Mouse (Mus musculus) monocyte, adult 5-6 weeks (primary cell): Measurements from ENCODE around the gene Efs. TPM values are rescaled to one million over a fixed set of nuclear protein-coding genes. Genes with fewer than 3 reads are reported as not detected.
A peak's percentile ranks its signal among the peaks of the same experiment; 100 is the strongest.

Experiments
- ATAC-seq: fragments of 153-309, 156-312 bp; replicated peaks from 2 replicates; pipeline ENCODE4 v1.8.0; 2017; ENCODE audit warnings: mild to moderate bottlenecking; ENCODE audit not compliant: low TSS enrichment, insufficient number of reproducible peaks, severe bottlenecking, poor library complexity, low FRiP score
- total RNA-seq: library from RNA; stranded (forward); fragments of 200-1000, 200-491, 200-594 nt; gene quantifications from 3 replicates; pipeline ENCODE4 v1.2.3, GENCODE M21; 2017

Efs gene
- total RNA-seq, 1 experiment from 2014 or later, result not detected

GRCm38 (mm10) chr14:54884022-54884712 lies 41.8 kb downstream of the Efs start:
- no peak for ATAC-seq

- 0 out of 2 replicates have a peak, but pooled peaks have one; percentile 48 for ATAC-seq
These were observed 42.5 kb downstream of the Efs start, which contains the start of the genes Bcl2l2 and Gm20521 for GRCm38 (mm10) chr14:54883154-54884021. Gene Bcl2l2, plus strand, starts transcription at chr14:54883377. Gene Gm20521, plus strand, starts transcription at chr14:54883441.

GRCm38 (mm10) chr14:54877048-54877715 lies 48.7 kb downstream of the Efs start, which contains the start of gene Ppp1r3e:
Gene Ppp1r3e, minus strand, starts transcription at chr14:54877550.
- ATAC-seq, result peak; percentile 60; the same call in 1 of the 2 replicates

GRCm38 (mm10) chr14:54876539-54877047 lies 49.3 kb downstream of the Efs start:
- ATAC-seq, result peak; percentile 68

GRCm38 (mm10) chr14:54875844-54876538 lies 49.9 kb downstream of the Efs start:
- ATAC-seq, result 0 out of 2 replicates have a peak, but pooled peaks have one; percentile 28

- no peak for ATAC-seq
These were observed 51.8 kb downstream of the Efs start for GRCm38 (mm10) chr14:54874165-54874564.

GRCm38 (mm10) chr14:54870861-54871260 lies 55.1 kb downstream of the Efs start, which contains the start of gene Homez:
Gene Homez, minus strand, starts transcription at chr14:54870961.
- no peak for ATAC-seq

GRCm38 (mm10) chr14:54868026-54868425 lies 57.9 kb downstream of the Efs start:
- ATAC-seq, result no peak

GRCm38 (mm10) chr14:54866936-54867335 lies 59.0 kb downstream of the Efs start:
- no peak for ATAC-seq

Other genes with a start within 250 kb of the Efs start
- gene 1700123O20Rik, start 239.9 kb downstream of the Efs start, total RNA-seq, result 24.1 to 34.0 TPM (median 32.3 TPM) in 3 replicates
- gene Acin1, start 239.2 kb downstream of the Efs start, total RNA-seq, result 259 to 427 TPM (median 322 TPM) in 3 replicates
- gene Gm29776, start 227.3 kb downstream of the Efs start, total RNA-seq, result 0.67 TPM in 1 of 3 replicates, not detected in the others
- 2.7 to 7.2 TPM in 2 of 3 replicates, not detected in the other for gene Cebpe, start 214.0 kb downstream of the Efs start, total RNA-seq
- 2.8 to 7.0 TPM (median 4.5 TPM) in 3 replicates for gene Slc7a8, start 144.2 kb downstream of the Efs start, total RNA-seq
- gene Rnf212b, start 112.0 kb downstream of the Efs start, total RNA-seq, result not detected in 3 replicates
- 2.1 to 16.7 TPM (median 5.1 TPM) in 3 replicates for gene Homez, start 55.2 kb downstream of the Efs start, total RNA-seq
- 1.3 to 2.7 TPM in 2 of 3 replicates, not detected in the other for gene Ppp1r3e, start 48.6 kb downstream of the Efs start, total RNA-seq
- 2.2 to 9.0 TPM (median 4.0 TPM) in 3 replicates for gene Bcl2l2, start 42.7 kb downstream of the Efs start, total RNA-seq
- 3.0 to 3.6 TPM in 2 of 3 replicates, not detected in the other for gene Gm20521, start 42.7 kb downstream of the Efs start, total RNA-seq
- gene Pabpn1, start 33.6 kb downstream of the Efs start, total RNA-seq, result 141 to 211 TPM (median 184 TPM) in 3 replicates
- 0.85 to 1.4 TPM (median 1.1 TPM) in 3 replicates for gene Slc22a17, start 13.0 kb downstream of the Efs start, total RNA-seq
- gene Il25, start 6.6 kb upstream of the Efs start, total RNA-seq, result not detected in 3 replicates
- not detected in 3 replicates for gene Cmtm5, start 10.1 kb upstream of the Efs start, total RNA-seq
- not detected in 3 replicates for gene Myh6, start 40.8 kb upstream of the Efs start, total RNA-seq
- gene Gm17428, start 50.8 kb upstream of the Efs start, total RNA-seq, result not detected in 3 replicates
- gene Myh7, start 68.5 kb upstream of the Efs start, total RNA-seq, result not detected in 3 replicates
- 73.4 to 121 TPM (median 99.8 TPM) in 3 replicates for gene Ngdn, start 89.3 kb upstream of the Efs start, total RNA-seq
- gene Zfhx2, start 166.2 kb upstream of the Efs start, total RNA-seq, result 2.0 to 7.8 TPM (median 2.4 TPM) in 3 replicates
- gene Thtpa, start 168.7 kb upstream of the Efs start, total RNA-seq, result 6.1 to 9.5 TPM (median 8.9 TPM) in 3 replicates
- gene Ap1g2, start 180.5 kb upstream of the Efs start, total RNA-seq, result 26.9 to 61.0 TPM (median 34.8 TPM) in 3 replicates
- gene Jph4, start 190.8 kb upstream of the Efs start, total RNA-seq, result not detected in 3 replicates